Mouse (Mus musculus) layer of hippocampus, adult 9-11 months (tissue): Measurements from ENCODE around the gene Igf2bp3.
A peak's percentile ranks its signal among the peaks of the same experiment; 100 is the strongest.

Source experiments
- DNase-seq: peaks from one replicate; pipeline ENCODE4 v3.0.0; 2022

Igf2bp3 gene

DNA sequence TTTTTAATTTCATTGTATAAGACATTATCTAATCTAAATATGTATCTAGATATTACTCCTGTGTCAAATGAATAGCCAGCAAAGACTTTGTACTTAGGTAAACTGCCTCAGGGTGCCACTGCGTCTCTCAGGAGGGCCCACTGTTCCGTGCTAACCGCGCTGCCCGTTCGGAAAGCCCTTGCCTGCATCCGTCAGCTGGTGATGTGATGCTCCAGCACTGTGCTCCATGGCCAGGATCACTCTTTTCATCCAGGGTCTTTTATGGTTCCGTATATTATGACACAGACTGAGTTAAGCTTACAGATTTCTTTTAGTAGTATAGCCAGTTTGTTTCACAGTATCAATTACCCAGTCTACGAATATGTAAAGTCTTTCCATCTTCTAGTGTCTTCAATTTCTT is 82.9 kb downstream of the Igf2bp3 start:
- DNase-seq, result no peak

DNA sequence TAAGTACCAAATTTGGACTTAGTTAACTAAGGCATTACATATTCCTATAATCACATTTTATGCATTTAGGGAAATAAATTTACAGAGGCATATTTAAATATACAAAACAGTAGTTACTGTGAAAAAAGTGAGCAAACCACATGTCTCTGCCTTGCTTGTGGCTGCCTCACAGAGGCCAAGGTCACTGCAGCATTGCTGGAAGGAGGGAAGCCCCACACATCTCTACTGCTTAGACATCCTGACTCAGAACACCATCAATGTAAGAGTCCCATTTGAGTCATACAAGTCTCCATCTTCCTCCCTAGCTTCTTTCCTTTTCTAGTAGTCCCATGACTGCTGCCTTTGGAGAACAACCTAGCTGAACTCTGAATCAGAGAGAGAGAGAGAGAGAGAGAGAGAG is 84.4 kb downstream of the Igf2bp3 start:
- DNase-seq, result no peak

DNA sequence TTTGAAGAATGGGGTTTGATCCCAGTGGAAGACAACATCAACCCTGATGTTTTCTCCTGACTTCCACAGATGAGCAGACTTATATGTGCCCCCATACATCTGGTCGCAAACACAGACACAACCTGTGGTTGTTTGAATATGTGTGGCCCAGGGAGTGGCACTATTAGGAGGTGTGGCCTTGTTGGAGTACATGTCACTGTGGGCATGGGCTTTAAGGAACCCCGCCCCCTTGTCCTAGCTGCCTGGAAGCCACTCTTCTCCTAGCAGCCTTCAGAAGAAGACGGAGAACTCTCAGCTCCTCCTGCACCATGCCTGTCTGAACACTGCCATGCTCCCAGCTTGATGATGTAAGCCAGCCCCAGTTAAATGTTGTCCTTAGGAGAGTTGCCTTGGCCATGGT is 94.4 kb downstream of the Igf2bp3 start:
- no peak for DNase-seq

GRCm38 (mm10) chr6:49119462-49120135 is 95.2 kb downstream of the Igf2bp3 start:
- no peak for DNase-seq

DNA sequence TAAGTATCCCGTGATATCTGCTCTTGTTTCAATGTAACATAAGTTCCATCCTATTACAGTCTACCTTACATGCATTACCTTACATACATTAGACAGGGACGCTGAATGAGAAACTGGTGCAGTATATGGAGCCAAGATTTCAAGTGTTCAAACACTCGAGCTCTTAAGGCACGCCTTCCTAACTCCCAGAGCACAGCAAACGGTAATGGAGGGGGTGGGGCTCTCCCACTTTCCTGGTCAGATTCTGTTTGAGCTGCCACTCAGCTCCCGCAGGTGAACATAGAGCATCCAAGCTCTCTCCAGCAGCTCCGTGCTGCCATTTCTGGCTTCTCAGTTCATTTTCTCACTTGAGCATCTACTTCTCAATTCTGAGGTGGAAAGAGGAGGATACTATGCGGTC is 96.3 kb downstream of the Igf2bp3 start:
- DNase-seq, result no peak

DNA sequence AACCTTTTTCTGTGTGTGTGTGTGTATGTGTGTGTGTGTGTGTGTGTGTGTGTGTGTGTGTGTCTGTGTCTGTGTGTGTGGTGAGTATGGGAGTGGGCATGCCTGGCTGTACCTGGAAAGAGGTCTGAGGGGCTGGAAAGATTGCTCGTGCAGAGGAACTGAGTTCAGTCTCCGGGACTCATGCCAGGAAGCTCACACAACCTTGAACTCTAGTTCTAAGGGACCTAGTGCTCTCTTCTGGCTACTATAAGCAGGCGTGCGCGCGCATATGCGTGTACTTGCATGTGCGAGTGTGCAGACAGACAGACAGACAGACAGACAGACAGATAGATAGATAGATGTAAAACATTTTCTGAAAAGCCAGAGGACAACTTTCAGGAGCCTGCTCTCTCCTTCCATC is 98.5 kb downstream of the Igf2bp3 start:
- DNase-seq, result no peak

DNA sequence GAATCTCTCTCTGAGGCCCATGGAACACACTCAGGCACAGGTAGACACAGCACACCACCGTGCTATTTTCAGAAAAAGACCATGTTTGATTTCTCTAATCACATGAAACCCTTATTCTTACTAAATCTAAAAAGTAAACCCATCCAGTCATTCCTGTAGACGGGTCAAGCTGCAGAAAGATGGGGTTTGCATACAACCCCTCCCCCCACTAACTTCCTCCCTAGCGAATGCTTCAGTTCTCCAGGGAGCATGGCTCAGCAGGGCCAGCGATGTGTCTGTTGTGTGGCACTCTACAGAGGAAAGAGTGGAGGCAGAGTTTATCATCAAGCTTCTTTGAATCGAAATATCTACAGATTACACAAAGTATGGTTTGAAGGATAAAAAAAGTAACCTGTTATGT is 99.2 kb downstream of the Igf2bp3 start:
- DNase-seq, result no peak

DNA sequence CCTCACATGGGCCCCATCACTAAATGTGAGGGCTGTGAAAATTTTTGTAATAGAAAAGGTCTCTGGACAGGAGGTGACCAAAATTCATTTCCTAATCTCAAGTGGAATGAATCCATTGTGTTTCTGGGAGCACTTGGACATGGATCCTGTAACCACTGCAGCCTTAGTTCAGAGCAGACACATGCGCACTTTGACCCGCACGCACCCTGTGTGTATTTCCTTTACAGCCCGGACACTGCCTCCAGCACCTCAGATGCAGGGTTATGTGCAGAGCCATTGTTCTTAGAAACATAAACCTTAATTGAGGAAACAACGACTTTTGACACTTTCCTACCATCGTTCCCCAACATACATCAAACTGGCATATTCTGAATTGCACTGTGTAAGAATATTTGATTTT is 100.3 kb downstream of the Igf2bp3 start:
- DNase-seq, result no peak

DNA sequence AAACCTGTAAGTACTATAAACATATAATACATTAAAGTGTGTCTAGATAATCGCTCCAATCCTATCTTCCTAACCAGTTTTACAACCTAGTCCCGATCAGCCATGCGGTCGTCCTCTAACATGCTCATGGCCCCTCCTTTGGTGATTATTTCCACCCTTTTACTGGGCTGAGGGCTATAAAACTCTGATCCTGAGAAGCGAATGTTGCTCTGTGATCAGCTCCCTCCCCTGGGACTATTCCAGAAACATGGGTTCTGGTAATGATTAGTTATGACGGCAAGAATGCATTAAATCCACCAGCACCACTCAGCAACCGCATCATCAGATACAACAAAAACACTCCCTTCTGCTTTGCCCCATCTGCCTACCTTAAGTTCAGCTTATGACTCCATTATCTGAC is 100.9 kb downstream of the Igf2bp3 start:
- DNase-seq, result no peak

DNA sequence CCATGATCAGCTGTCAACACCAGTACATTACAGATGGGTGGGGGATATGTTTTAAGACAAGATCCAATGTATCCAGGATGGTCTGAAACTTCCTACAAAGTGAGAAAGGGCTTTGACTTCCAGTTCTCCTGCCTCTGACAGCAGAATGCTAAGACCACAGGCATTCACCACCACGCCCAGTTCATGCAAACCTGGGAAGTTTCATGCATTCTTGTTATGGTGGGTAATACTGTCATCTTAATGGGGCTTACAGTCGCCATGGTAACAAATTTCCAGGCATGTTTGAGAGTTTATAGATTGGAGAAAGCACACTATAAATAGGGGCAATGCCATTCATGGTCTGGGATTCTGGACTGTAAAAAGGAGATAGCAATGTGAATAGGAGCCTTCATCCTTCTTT is 105.6 kb downstream of the Igf2bp3 start:
- DNase-seq, result no peak

- no peak for DNase-seq
Measured at GRCm38 (mm10) chr6:49106746-49107500, 107.8 kb downstream of the Igf2bp3 start.

DNA sequence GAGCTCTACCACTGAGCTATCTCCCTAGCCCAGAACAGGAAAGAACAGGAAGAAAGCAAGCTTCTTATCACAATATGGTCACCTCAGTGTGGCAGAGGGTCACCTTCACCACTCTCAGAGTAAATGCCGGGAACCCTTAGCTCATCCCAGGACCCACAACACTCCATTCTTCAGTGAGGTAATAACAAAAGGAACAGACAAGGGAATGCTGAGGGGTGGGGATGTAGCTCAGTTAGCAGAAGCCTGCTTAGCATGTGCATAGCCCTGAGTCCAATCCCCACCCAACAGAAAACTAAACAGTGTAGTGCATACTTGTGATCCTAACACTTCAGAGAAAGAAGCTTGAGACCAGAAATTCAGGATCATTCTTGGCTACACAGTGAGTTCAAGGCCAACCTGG is 115.7 kb downstream of the Igf2bp3 start:
- no peak for DNase-seq

DNA sequence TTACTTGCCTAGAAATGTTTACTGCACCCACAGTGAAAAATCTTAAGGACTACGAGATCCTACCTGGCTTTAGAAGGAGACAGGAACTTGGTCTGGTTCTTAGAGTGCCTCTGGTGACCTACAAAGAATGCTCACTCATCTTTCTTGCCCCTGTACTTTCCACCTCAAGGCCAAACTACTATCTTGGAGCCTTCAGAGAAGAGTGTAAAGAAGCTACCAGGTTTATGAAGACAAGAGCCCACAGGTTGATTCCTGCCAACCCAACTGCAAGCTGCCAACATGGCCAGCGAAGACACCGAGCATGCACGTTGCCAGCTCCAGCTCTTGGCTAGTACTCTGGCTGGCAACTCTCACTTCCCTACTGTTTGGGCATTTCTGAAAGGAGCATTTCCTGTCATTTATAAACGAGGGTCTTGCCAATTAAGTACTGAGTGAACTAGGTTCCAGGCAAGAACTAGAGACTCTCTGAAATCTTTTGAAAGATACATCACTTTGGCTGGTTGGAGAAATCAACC is 117.1 kb downstream of the Igf2bp3 start:
- DNase-seq, result no peak

- peak; percentile 72 for DNase-seq
Measured at GRCm38 (mm10) chr6:49096933-49097461, 117.8 kb downstream of the Igf2bp3 start.

GRCm38 (mm10) chr6:49096421-49096820 is 118.3 kb downstream of the Igf2bp3 start:
- peak; percentile 60 for DNase-seq

GRCm38 (mm10) chr6:49094968-49095367 is 119.8 kb downstream of the Igf2bp3 start:
- no peak for DNase-seq

- no peak for DNase-seq
Measured at GRCm38 (mm10) chr6:49083008-49083407, 131.7 kb downstream of the Igf2bp3 start.

DNA sequence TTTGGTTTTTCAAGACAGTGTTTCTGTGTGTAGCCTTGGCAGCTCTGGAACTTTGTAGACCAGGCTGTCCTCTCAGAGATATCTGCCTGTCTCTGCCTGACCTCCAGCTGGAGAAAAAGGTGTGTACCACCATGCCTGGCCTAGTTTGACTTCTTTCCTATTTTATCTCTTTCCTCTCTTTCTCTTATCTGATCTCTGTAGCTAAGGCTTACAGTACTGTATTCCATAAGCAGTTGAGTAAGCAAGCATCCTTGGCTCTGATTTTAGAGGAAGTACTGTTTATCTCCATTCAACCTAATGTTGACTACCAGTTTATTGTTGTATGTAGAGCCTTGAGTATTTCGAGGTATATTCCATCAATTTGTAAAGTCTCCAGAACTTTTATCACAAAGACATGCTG is 135.4 kb downstream of the Igf2bp3 start:
- DNase-seq, result no peak

- DNase-seq, result no peak
Measured at GRCm38 (mm10) chr6:49077894-49078293, 136.9 kb downstream of the Igf2bp3 start.

DNA sequence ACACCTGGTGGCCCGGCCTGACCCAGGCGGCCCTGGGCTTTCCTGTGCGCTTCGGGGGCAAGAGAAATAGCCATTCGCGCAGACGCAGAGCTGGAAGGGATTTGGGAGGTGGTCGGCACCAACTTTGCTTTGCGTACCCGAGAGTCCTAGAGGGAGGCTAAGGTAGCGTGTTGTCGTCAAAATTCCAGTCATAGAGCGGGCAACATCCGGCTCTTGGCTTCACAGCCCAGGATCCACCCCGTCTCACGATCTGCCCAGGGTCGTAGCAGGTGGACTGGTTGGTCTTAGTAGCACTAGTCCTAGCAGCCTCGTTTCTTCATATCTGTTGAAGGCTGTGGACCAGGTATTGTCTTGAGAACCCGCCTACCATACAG is 140.7 kb downstream of the Igf2bp3 start:
- DNase-seq, result no peak

DNA sequence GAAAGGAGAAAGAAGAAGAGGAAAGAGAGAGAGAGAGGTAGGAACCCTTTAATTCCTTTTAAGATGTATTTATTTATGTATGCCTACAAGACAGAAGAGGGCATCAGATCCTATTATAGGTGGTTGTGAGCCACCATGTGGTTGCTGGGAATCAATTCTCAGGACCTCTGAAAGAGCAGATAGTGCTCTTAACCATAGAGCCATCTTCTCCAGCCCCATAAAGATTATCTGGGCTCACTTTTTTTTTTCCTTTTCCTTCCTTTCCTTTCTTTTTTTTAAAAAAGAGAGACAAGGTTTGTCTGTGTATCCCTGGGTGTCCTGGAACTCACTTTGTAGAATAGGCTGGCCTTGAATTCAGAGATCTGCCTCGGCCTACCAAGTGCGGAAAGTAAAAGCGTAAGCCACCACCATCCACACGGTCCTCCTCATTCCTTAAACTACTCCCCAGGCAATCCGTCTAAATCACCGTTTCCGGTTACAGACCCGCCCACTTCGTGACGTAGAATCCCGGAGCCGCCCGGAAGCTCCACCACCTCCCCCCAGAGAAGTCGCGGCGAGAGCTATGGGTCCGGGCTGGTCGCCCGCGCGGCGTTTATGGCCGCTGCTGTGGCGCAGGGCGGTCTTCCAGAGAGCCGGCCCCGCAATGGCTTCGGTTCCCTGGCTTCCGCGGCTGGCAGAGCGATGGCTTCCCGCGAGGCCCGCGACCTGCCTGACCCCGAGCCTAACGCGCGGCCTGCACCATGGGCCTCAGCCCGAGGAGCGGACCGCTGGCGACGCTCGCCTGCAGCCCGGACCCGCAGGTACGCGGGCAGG is 141.2 kb downstream of the Igf2bp3 start, which contains the start of gene Malsu1:
Gene Malsu1 (plus strand): TSS at position 492 of the 813 bp plus-strand sequence.
- DNase-seq, result peak; percentile 94

DNA sequence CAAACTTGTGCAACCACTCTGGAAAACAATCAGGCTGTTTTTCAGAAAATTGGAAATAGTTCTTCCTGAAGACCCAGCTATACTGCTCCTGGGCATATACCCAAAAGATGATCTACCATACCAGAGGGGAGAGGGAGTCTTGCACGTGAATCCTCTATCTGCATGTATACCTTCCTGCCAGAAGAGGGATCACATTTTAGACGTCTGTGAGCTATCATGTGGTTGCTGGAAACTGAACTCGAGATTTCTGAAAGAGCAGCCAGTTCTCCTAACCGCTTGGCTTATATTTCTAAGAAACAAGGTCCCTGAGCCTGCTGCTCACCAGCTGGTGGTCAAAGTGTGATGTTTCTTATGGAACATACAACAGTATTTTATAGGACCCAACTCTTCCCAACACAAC is 146.4 kb downstream of the Igf2bp3 start:
- DNase-seq, result no peak
